Mouse (Mus musculus) yolk sac, embryonic 10.5 days (tissue): ENCODE data around the gene Sugp1.
"Not testable (repeated sequence)": the region's sequence is repeated elsewhere in the genome, so short reads cannot be mapped to it uniquely, and the experiment has no call there.

Experiments used
- DNase-seq: peaks from one replicate; pipeline ENCODE4 v3.0.0-alpha.2; 2017; ENCODE audit warnings: low spot score

Gene Sugp1

DNA sequence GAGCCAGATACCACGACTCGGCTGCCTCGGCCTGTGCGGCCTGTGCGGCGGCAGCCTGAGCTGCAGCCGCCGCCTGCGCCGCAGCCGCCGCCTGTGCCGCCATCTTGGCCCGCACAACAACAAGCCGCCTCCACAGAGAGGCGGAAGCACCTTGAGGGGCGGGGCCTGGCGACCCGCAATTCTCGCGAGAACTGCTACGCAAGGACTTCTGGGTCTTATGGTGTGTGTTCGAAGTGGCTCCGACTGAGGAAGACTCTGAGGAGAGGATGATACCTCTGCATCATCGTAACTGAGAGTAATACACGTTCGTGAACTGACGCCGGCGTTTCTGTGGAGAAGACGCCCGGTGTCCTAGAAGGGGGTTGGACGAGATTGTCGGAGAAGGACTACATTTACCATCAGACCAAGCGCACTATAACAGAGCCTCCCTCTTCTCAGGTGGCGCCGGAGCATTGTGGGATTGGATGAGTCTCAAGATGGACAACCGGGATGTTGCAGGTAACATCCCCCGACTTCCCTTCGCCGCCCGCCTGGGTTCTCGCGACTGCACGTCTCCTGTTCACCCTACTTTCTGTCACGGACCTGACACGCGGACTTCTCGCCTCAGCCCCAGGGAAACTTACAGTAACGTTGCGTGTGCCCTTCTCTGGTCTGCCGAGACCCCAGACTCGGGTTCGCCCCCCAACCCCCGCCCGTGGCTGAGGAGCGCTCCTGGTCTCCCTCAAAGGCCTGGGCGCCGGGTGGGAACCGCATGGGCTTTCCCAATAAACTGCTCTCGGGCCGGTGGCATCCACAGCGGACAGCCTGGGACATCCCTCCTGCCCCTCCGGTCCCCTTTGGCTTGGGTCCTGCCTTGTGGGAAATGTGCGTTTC lies at the start of gene Sugp1, which contains the start of gene Mau2:
Gene Sugp1 (plus strand): TSS at position 231 of the 873 bp plus-strand sequence.
Gene Mau2 (minus strand): TSS at position 152 of the 873 bp plus-strand sequence.
- DNase-seq = peak; percentile 97

DNA sequence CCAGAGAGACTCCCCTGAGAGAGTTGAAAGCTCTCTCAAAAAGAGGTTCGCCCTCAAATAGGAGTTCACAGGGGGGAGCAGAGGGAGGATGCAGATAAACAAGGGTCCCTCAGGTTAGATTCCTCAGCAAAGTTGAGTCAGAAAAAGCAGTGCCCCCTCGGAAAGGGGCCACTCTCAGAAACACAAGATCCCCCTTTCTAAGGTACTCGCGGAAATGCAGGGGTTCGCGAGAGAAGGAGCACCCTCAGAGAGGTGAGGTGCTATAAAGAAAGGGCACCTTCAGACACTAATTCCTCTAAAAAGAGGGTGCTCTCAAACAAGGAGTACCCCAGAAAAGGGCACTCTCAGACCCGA lies 47.2 kb upstream of the Sugp1 start:
- no peak for DNase-seq

DNA sequence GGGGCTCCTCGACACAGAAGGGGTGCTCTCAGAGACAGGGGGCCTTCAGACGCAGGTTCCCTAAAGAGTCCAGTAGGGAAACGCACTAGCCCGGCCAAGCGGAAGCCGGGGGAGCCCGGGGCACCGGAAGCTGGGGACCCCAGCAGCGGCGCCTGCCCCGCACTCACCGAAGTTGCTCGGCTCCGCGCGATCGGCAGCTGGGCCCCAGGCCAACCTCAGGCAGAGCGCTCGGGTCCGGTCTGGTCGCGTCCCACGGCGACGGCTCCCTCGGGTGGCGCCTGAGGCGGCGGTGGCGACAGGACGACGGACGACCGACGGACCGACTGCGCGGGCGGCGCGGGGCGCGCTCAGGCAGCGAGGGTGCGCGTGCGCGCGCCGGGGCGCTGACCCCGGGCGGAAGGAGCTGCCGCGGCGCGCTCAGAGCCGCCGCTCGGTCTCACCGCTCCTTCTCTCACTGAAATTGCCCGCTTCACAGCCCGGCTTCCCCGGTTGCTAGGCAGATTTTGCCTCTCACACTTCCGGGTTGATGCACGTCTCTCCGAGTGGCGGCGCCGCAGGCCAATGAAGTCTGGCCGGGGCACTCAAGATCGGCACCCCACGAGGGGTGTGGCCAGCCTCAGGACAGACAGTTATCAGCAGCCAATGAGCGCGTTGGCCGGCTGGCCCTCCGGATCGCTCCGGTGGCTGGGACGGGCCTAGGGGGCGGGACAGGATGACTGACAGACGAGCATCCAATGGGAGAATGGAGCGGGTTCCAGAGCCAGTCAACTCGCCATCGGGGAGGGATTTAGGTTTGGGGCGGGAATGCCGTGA lies 46.6 kb upstream of the Sugp1 start, which contains the start of gene Gatad2a:
Gene Gatad2a (minus strand): TSS at position 609 of the 813 bp plus-strand sequence.
- peak; percentile 100 for DNase-seq

- no peak for DNase-seq
Observed at GRCm38 (mm10) chr8:69996589-69997285, 45.9 kb upstream of the Sugp1 start.

DNA sequence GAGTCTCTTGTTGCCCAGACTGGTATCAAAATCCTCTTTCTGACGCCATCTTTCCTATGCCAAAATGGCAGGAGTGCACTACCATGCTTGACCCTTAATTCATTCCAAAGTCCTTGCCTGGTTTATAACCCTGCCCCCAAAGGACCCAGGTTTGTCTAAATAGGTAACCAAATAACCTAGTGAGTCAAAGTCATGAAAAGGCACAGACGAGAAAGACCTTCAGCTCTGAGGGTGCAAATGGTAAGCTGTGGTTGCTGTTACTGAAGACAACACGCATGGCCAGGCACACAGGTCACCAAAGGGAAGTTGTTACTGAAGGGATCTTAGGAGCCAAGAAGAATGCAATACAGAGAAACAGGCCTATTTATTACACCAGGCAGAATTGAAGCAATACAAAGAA lies 43.9 kb upstream of the Sugp1 start:
- peak; percentile 43 for DNase-seq

GRCm38 (mm10) chr8:69999236-69999635 lies 43.4 kb upstream of the Sugp1 start:
- DNase-seq = no peak

- DNase-seq = no peak
Observed at GRCm38 (mm10) chr8:70000226-70000625, 42.4 kb upstream of the Sugp1 start.

DNA sequence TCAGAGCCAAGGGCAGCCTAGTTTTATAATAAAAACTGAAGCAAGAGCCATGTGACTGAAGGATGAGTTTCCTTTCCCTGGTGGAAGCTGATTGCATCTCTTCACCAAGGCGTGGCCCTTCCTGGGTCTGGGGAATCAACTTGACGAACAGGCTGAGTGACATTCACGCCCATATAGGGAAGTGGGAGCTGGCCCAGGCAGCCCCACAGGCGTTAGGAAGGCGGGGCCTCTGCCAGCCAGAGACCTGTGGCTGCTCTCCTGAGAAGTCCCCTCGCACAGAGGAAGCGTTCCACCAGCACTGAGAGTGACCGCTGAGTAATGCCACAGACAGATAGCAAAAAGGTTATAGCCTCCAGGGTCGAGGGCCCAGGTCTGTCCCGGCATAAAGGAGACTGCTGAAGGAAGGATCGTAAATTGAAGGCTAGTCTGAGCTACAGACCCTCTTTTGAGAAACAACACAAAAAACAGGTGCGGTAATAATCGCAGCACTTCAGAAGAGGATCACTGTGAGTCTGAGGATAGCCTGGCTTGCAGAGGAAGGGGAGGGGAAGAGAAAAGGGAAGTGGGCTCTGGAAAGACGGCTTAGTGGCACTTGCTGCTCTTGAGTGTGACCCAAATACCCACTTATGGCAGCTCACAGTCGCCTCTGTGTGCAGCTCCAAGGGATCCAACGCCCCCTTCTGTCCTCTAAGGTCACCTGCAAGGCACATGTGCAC lies 41.3 kb upstream of the Sugp1 start:
- peak; percentile 68 for DNase-seq

DNA sequence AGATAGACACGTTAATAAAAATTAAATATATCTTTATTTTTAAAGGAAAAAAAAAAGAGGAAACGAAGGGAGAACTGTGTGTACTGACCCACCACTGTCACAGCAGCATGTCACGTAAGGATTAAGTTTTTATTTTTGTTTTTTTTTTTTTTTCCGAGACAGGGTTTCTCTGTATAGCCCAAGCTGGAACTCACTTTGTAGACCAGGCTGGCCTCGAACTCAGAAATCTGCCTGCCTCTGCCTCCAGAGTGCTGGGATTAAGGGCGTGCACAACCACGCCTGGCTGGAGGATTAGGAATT lies 40.8 kb upstream of the Sugp1 start:
- DNase-seq = not testable (repeated sequence)

DNA sequence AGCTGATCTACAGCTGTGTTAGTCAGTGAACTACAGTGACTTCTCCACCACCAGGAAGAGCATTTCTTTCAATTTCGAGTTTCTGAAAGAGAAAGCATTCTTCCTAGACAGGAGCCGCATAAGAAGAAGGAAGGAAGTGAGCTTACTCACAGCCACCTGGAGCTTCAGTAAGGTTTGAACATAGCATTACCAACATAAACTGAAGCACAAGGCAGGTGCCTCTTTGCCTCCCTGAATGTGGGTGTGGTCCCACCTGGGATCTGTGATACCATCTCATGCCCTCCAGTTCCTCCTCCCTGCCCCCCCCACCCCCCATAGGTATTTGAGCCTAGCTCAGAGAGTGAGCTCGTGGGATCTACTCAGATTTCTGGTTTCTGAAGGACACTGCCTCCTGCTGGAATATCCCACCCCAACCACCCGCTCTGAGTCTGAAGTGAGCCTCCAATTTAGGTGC lies 39.4 kb upstream of the Sugp1 start:
- no peak for DNase-seq

DNA sequence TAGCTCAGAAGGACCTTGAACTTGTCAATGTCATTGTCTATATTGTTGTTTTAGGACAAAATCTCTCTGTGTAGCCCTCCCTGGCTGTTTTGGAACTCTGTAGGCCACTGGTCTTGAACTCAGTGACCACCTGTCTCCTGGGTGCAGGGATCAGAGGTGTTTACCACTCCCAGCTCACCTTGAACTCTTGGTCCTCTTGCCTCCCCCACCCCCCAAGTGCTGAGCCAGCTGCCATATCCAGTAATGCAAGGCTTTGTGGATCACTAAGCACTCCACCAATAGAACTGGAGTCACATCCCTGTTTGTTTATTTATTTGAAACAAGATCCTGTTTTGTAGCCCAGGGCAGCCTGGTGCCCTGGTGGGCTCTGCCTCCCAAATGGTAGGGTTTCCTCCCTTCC lies 38.3 kb upstream of the Sugp1 start:
- no peak for DNase-seq

- no peak for DNase-seq
Observed at GRCm38 (mm10) chr8:70005178-70005577, 37.4 kb upstream of the Sugp1 start.

- DNase-seq = not testable (repeated sequence)
Observed at GRCm38 (mm10) chr8:70010796-70011195, 31.8 kb upstream of the Sugp1 start.

DNA sequence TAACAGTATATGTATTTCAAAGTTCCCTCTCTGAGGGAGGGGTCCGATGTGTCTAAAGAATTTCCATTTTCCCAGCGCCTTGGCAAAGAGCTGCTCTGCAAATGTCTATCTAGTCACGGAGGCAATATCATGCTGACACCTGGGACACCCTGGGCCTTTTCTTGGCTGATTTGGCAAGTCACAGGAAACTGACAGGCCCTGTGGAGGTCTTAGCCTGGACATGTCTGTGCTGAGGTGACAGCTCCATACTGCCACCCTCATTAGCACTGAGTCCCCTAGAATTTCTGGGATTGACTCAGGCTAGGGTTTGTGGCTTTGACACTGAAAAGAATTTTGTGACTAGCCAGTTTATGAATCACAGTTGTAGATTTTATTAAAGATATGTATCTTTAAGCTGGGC lies 30.3 kb upstream of the Sugp1 start:
- DNase-seq = no peak

GRCm38 (mm10) chr8:70012763-70013162 lies 29.9 kb upstream of the Sugp1 start:
- no peak for DNase-seq

- DNase-seq = no peak
Observed at GRCm38 (mm10) chr8:70015017-70015416, 27.6 kb upstream of the Sugp1 start.

DNA sequence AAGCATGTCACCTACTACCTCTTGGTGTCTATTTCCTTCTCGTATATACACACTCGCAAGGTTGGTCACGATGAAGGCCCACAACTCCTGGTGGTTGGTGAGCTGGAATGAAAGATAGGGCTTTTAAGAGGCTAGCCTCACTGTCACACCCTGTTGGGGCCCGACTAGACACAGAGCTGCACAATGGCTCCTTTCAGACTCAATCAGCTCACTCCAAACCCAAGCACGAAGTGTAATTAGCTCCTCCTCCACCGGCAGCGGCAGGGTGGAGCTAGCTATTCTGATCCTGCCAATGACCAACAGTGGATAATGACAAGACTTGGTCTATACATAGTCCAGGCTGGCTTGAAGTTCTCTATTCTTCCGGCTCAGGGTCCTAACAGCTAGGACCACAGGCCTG lies 19.0 kb upstream of the Sugp1 start:
- DNase-seq = no peak

DNA sequence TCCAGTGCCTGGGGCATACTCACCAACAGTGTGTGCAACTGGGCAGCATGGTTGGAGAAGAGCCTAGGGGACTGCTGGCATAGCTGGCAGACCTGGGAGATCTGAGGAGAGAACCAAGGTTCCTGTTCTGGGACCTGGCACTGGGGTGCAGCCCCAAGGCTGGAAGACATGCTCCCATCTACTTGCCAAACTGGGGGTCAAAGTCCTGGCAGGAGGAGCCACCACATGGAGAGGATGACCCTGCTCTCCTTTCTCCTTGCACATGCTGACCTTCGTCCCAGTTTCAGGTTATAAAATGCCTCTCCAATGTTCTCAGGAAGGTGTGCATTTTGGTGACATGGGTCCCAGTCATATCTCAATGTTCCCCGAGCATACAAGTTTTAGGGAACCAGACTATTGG lies 16.5 kb upstream of the Sugp1 start:
- DNase-seq = no peak

- no peak for DNase-seq
Observed at GRCm38 (mm10) chr8:70030255-70030654, 12.4 kb upstream of the Sugp1 start.

GRCm38 (mm10) chr8:70037994-70038393 lies 4.6 kb upstream of the Sugp1 start:
- no peak for DNase-seq

- DNase-seq = no peak
Observed at GRCm38 (mm10) chr8:70041885-70042546, 597 bp upstream of the Sugp1 start.
